8 mouse cellular contexts compared by ENCODE assay signal in genomic region chr11:67921091-67921826, GRCm38 (mm10). TPM values are rescaled to one million over a fixed set of nuclear protein-coding genes. Genes with fewer than 3 reads are reported as not detected.
A peak's percentile ranks its signal among the peaks of the same experiment; 100 is the strongest.
DNase-seq lines count a peak whose midpoint lies in the region; ATAC-seq and TF ChIP-seq lines count a peak whose summit lies in the region.

No protein-coding gene starts in this region.

- 3% methylated on average over 43 of the region's 47 CpGs for WGBS in forebrain, embryonic 16.5 days
- WGBS in small intestine, adult 2 months, result 2% methylated on average over 47 of the region's 47 CpGs

- no peak for TF ChIP-seq POLR2A in CH12.LX (IDR thresholded peaks at IDR 0.05; ENCODE audit: low read depth, low read length)
- TF ChIP-seq POLR2A in small intestine, adult 2 months (IDR thresholded peaks at IDR 0.05; ENCODE audit: low read depth, low read length), result no peak

- no peaks in the 10 kb centered on the region for H3K36me3 ChIP-seq in CH12.LX (replicated peaks in 1 of 2; ENCODE audit: control insufficient read depth in 1 of 2, insufficient read depth in 1 of 2, low read length in 1 of 2)
- H3K36me3 ChIP-seq in forebrain, embryonic 16.5 days (ENCODE audit: control insufficient read depth, insufficient read depth), result no peaks in the 10 kb centered on the region
- H3K36me3 ChIP-seq in small intestine, adult 2 months (ENCODE audit: control insufficient read depth, insufficient read depth, low read length), result no peaks in the 10 kb centered on the region

- TF ChIP-seq EP300 in CH12.LX (IDR thresholded peaks at IDR 0.05; ENCODE audit: low read length), result no peak

- TF ChIP-seq CTCF in CH12.LX (conservative IDR thresholded peaks at IDR 0.05 in 1 of 2, IDR thresholded peaks at IDR 0.05 in 1 of 2; ENCODE audit: low read depth in 2 of 2, low read length in 2 of 2), result peak in 1 of 2 experiments; percentile 34; a peak in 1 of 4 replicates
- TF ChIP-seq CTCF in small intestine, adult 2 months (IDR thresholded peaks at IDR 0.05; ENCODE audit: extremely low read depth, insufficient read length, insufficient replicate concordance, low read depth, low read length), result no peak

- no peaks in the 10 kb centered on the region for H3K79me2 ChIP-seq in CH12.LX (replicated peaks; ENCODE audit: control insufficient read depth, extremely low read depth, insufficient read depth, poor library complexity, severe bottlenecking)

- no peak overlapping the region for H3K27ac ChIP-seq in CH12.LX (ENCODE audit: insufficient read depth, low read depth)
- H3K27ac ChIP-seq in forebrain, embryonic 16.5 days (ENCODE audit: low read length), result no peak overlapping the region
- H3K27ac ChIP-seq in small intestine, adult 2 months (ENCODE audit: insufficient read depth, low read depth, low read length), result peak overlapping the region; percentile 91

- peak overlapping the region in 2 of 3 experiments; percentile 41 to 46 for H3K4me3 ChIP-seq in CH12.LX (replicated peaks in 1 of 3; ENCODE audit: low read depth in 2 of 3, low read length in 2 of 3, poor library complexity in 1 of 3)
- H3K4me3 ChIP-seq in forebrain, embryonic 16.5 days (replicated peaks; ENCODE audit: low read length), result peak overlapping the region; percentile 65
- H3K4me3 ChIP-seq in small intestine, adult 2 months (ENCODE audit: low read depth, low read length), result peak overlapping the region; percentile 91

- H3K4me1 ChIP-seq in CH12.LX (ENCODE audit: control insufficient read depth in 1 of 2, insufficient read depth in 2 of 2), result peaks cover 3 to 31% of the 10 kb centered on the region in 2 experiments; a peak in 3 of 4 replicates
- peaks cover 8% of the 10 kb centered on the region; the same call in 1 of the 2 replicates for H3K4me1 ChIP-seq in forebrain, embryonic 16.5 days (replicated peaks; ENCODE audit: control insufficient read depth, insufficient read depth, low read length)
- H3K4me1 ChIP-seq in small intestine, adult 2 months (ENCODE audit: control insufficient read depth, insufficient read depth, insufficient read length, low read length), result peaks cover 9% of the 10 kb centered on the region

- H3K27me3 ChIP-seq in CH12.LX (replicated peaks), result peaks cover 57% of the 10 kb centered on the region
- peaks cover 12% of the 10 kb centered on the region; the same call in 1 of the 2 replicates for H3K27me3 ChIP-seq in forebrain, embryonic 16.5 days (replicated peaks; ENCODE audit: control insufficient read depth, insufficient read depth, low read length)
- H3K27me3 ChIP-seq in small intestine, adult 2 months (ENCODE audit: control insufficient read depth, insufficient read depth, low read length), result no peaks in the 10 kb centered on the region

- no peak for TF ChIP-seq RAD21 in CH12.LX (IDR thresholded peaks at IDR 0.05; ENCODE audit: low read depth, low read length)

- in situ Hi-C loops in CH12.LX (cut with MboI; ENCODE audit: low pct_ligation_motif_present, low pct_unique_long_range_greater_than_20kb, low sequenced_read_pairs), result no loop called here

- no peak overlapping the region for H3K9ac ChIP-seq in CH12.LX (ENCODE audit: insufficient read depth, low read depth)
- peak overlapping the region; percentile 63 for H3K9ac ChIP-seq in forebrain, embryonic 16.5 days (replicated peaks; ENCODE audit: low read depth, low read length)

- no peaks in the 10 kb centered on the region for H3K9me3 ChIP-seq in CH12.LX (replicated peaks; ENCODE audit: low read length)
- H3K9me3 ChIP-seq in forebrain, embryonic 16.5 days (ENCODE audit: control insufficient read depth, low read length), result no peaks in the 10 kb centered on the region

- peak; percentile 11; the same call in 1 of the 2 replicates for ATAC-seq in forebrain, embryonic 16.5 days

- H3K4me2 ChIP-seq in CH12.LX (ENCODE audit: insufficient read depth, low read depth, poor library complexity, severe bottlenecking), result peak overlapping the region; percentile 96
- H3K4me2 ChIP-seq in forebrain, embryonic 16.5 days (ENCODE audit: low read length), result peak overlapping the region; percentile 95

- dilution Hi-C loops in CH12.LX (cut with MboI; ENCODE audit: extremely low pct_ligation_motif_present, extremely low pct_unique_long_range_greater_than_20kb, low sequenced_read_pairs), result no loop called here

- DNase-seq in CH12.LX (ENCODE audit: extremely low read depth), result no peak
- peak; percentile 9 for DNase-seq in adrenal gland, adult 8-10 months
- DNase-seq in heart, postnatal 4 days, result peak; percentile 64
- DNase-seq in left cerebral cortex, adult 8-10 months (ENCODE audit: low spot score in 2 of 2), result peak; percentile 10 to 21
- peak; percentile 65 to 77 for DNase-seq in lung, postnatal 4 days
- no peak for DNase-seq in layer of hippocampus, adult 9-10 months (ENCODE audit: low spot score)

TF ChIP-seq in CH12.LX, 34 proteins besides CTCF, POLR2A, EP300 and RAD21:
- TF ChIP-seq MYC (IDR thresholded peaks at IDR 0.05; ENCODE audit: low read depth, low read length) (no peak), ZKSCAN1 (IDR thresholded peaks at IDR 0.05; ENCODE audit: borderline replicate concordance, low read depth, low read length) (no peak), MAZ (IDR thresholded peaks at IDR 0.05; ENCODE audit: low read depth, low read length) (no peak), ETS1 (conservative IDR thresholded peaks at IDR 0.05; ENCODE audit: low read depth, low read length) (no peak), ELF1 (IDR thresholded peaks at IDR 0.05; ENCODE audit: low read depth, low read length) (no peak), IRF4 (IDR thresholded peaks at IDR 0.05; ENCODE audit: low read depth, low read length) (no peak), NRF1 (IDR thresholded peaks at IDR 0.05; ENCODE audit: low read depth, low read length) (peak; percentile 46; the same call in 1 of the 2 replicates), NELFE (IDR thresholded peaks at IDR 0.05; ENCODE audit: low read depth, low read length) (no peak), SMC3 (IDR thresholded peaks at IDR 0.05; ENCODE audit: low read depth, low read length) (no peak), HCFC1 (IDR thresholded peaks at IDR 0.05; ENCODE audit: low read depth, low read length) (no peak), UBTF (IDR thresholded peaks at IDR 0.05; ENCODE audit: low read depth, low read length) (peak; percentile 85; the same call in 1 of the 2 replicates), MAX (IDR thresholded peaks at IDR 0.05; ENCODE audit: low read length) (no peak), CHD2 (IDR thresholded peaks at IDR 0.05; ENCODE audit: low read length) (no peak), MXI1 (IDR thresholded peaks at IDR 0.05; ENCODE audit: low read depth, low read length) (no peak), PAX5 (IDR thresholded peaks at IDR 0.05; ENCODE audit: low read length) (no peak)

RNA-seq across cellular contexts. Expression of gene Usp43, which starts 0.7 kb away (rescaled TPM):
- total RNA-seq in CH12.LX (2012; rRNA removed) (not detected in 2 replicates), CH12.LX (2014; rRNA removed) (not detected in 2 replicates)
- polyA plus RNA-seq in CH12.LX (2012; ENCODE audit: insufficient read length, low read depth), result not detected in 2 replicates
- total RNA-seq in adrenal gland, adult 8-10 months (2022), result 1 to 10 TPM in 3 of 4 experiments, under 1 TPM in 1; 0.52 to 1.5 (median 1.1) TPM
- 3.0 and 3.8 TPM in 2 replicates for polyA plus RNA-seq in forebrain, embryonic 16.5 days (2015; fragmentation: Nextera tagmentation; extraction: Ambion mirVana)
- total RNA-seq in heart, postnatal 4 days (2021), result 1 to 10 TPM; 4.6 to 6.1 TPM
- total RNA-seq in left cerebral cortex, adult 8-10 months (2022), result 1 to 10 TPM; 3.0 to 4.6 (median 3.9) TPM
- polyA plus RNA-seq in small intestine, adult 2 months (2012; rRNA removed), result 7.8 and 17.3 TPM in 2 replicates

RNA-seq across cellular contexts. Expression of gene Cfap52, which starts 44.2 kb away (rescaled TPM):
- total RNA-seq in CH12.LX (2012; rRNA removed), result not detected in 2 replicates
- not detected in 2 replicates for total RNA-seq in CH12.LX (2014; rRNA removed)
- polyA plus RNA-seq in CH12.LX (2012; ENCODE audit: insufficient read length, low read depth), result 0.20 TPM in 1 of 2 replicates, not detected in the other
- total RNA-seq in adrenal gland, adult 8-10 months (2022), result not detected
- 1.8 and 2.3 TPM in 2 replicates for polyA plus RNA-seq in forebrain, embryonic 16.5 days (2015; fragmentation: Nextera tagmentation; extraction: Ambion mirVana)
- total RNA-seq in heart, postnatal 4 days (2021), result under 1 TPM in 1 of 2 experiments, not detected in 1; 0.14 TPM
- total RNA-seq in left cerebral cortex, adult 8-10 months (2022), result 1 to 10 TPM; 4.9 to 8.6 (median 5.8) TPM
- polyA plus RNA-seq in small intestine, adult 2 months (2012; rRNA removed), result 0.29 TPM in 1 of 2 replicates, not detected in the other

RNA-seq across cellular contexts. Expression of gene Stx8, which starts 44.7 kb away (rescaled TPM):
- total RNA-seq in CH12.LX (2012; rRNA removed) (33.5 and 35.2 TPM in 2 replicates), CH12.LX (2014; rRNA removed) (31.8 and 39.2 TPM in 2 replicates)
- polyA plus RNA-seq in CH12.LX (2012; ENCODE audit: insufficient read length, low read depth), result 57.9 and 61.3 TPM in 2 replicates
- 10 to 100 TPM; 31.1 to 39.6 (median 38.3) TPM for total RNA-seq in adrenal gland, adult 8-10 months (2022)
- polyA plus RNA-seq in forebrain, embryonic 16.5 days (2015; fragmentation: Nextera tagmentation; extraction: Ambion mirVana), result 66.6 and 68.2 TPM in 2 replicates
- total RNA-seq in heart, postnatal 4 days (2021), result 10 to 100 TPM; 34.7 to 35.8 TPM
- 10 to 100 TPM; 27.4 to 41.6 (median 32.4) TPM for total RNA-seq in left cerebral cortex, adult 8-10 months (2022)
- 1.2 and 2.4 TPM in 2 replicates for polyA plus RNA-seq in small intestine, adult 2 months (2012; rRNA removed)

Comparison
In these comparisons a context has a peak if more than half of its experiments do, and no peak if none do; other contexts are left out.
1. DNase-seq: peak in adrenal gland, adult 8-10 months (single experiment), heart, postnatal 4 days (single experiment), left cerebral cortex, adult 8-10 months (2 of 2) and lung, postnatal 4 days (2 of 2); none in CH12.LX (single experiment) and layer of hippocampus, adult 9-10 months (single experiment).
2. RNA of gene Cfap52, which starts 44.2 kb away (total RNA-seq): 4.9 to 8.6 TPM in left cerebral cortex, adult 8-10 months; not detected in CH12.LX, 0.14 TPM in heart, postnatal 4 days and not detected in adrenal gland, adult 8-10 months; every median in the first group is over 4 times any median in the second.
3. Peak in every context shown above with its lines, with median percentiles within 50 percentile points of each other: H3K4me3 ChIP-seq.